Mouse (Mus musculus) heart, postnatal 36 days (tissue): Measurements from ENCODE around the gene Susd3. TPM values are rescaled to one million over a fixed set of nuclear protein-coding genes. Genes with fewer than 3 reads are reported as not detected.

Source experiments
- DNase-seq, 2 experiments: peaks; one replicate each; pipeline ENCODE4 v3.0.0; 2021 to 2022
- intact Hi-C: fragments of 180-260 bp; cut with DNase I; formaldehyde crosslinking; loops from one replicate; pipeline ENCODE4 v1.15.1; 2025
- total RNA-seq, 2 experiments: library from RNA; stranded (reverse); gene quantifications; 2 replicates each; pipeline ENCODE4 v1.2.3; 2021

Susd3 gene
- 1 to 10 TPM; 1.1 to 1.3 TPM for total RNA-seq

- no peak for DNase-seq
- intact Hi-C loops, result no loop called here
Observed at GRCm38 (mm10) chr13:49248467-49248862, at the start of gene Susd3. TSS of gene Susd3 (minus strand) at chr13:49248706.

DNA sequence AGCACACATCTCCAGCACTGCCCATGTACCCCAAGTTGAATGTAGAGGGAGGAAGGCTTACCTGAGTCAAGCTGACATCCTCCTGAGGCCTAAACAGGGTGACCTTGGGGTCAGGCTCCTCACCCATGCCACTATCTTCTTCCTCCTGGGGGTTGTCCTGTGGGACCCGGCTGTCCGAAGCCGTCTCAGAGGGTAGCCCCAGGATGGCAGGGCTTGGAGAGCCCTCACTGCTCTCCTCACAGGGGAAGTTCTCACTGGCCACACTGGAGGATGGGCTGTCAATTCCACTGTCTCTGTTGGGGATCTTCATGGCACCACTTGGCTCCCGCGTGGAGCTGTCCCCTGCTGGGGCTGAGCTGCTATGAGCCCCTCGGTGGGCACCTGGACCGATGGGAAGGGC, 47.8 kb upstream of the Susd3 start:
- intact Hi-C loops, result no loop called here

GRCm38 (mm10) chr13:49294108-49294507, 45.6 kb upstream of the Susd3 start:
- no peak for DNase-seq
- intact Hi-C loops, result no loop called here

More for the DNA sequence above, 47.8 kb upstream of the Susd3 start:
- no peak for DNase-seq

DNA sequence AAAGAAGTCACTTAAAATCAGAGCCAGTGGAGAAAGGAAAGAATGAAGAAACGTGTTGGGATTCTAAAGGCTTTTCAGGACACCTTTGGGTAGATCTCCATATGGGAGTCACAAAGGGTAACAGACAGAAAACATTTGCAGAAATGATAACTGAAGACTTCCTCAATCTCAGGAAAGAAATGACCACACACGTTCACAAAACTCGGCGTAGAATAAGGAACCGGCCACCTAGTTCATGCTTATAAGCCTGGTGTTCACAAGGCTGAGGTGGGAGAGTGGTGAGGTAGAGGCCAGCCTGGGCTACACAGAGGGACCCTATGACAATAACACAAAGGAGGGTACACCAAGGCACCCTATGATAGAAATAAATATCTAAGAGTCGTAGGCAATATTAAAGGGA, 43.4 kb upstream of the Susd3 start:
- DNase-seq, result no peak
- intact Hi-C loops, result no loop called here

- DNase-seq, result no peak
- intact Hi-C loops, result no loop called here
Observed at GRCm38 (mm10) chr13:49291398-49291797, 42.9 kb upstream of the Susd3 start.

DNA sequence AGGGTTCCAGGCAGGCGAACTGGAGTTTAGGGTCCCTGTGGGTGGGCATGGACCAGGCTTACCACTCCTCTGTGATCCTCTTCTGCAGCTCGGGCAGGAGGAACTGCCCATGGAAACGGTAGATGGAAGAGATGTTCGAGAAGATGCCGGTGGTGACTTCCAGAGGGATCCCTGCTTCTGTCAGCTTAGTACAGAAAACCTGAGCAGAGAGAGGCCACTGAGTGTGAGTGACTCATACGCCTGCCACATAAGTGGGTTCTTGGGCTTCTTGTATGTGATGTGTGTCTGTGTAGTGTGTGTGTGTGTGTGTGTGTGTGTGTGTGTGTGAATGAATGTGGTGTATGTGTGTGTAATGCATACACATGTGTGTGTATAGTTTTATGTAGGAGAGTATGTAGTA, 38.7 kb upstream of the Susd3 start:
- DNase-seq, result no peak
- intact Hi-C loops, result no loop called here

DNA sequence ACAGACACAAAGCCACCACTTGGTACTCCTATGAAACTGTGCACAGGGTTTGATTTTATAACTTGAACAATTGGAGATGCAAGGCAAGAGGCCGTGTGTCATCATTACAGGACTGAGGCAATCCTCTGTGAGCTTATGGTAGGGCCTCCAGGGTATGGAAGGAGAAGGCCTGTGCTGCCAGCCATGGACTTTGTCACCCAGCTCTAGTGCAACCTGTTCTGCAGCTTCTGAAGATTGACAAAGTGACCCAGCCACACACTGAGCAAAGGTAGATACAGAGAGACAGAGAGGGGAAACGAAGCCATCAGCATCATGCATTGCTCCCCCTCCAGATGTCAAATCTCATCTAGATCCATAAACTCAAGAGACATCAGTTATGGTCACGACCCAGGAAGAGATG, 38.2 kb upstream of the Susd3 start:
- intact Hi-C loops, result no loop called here

DNA sequence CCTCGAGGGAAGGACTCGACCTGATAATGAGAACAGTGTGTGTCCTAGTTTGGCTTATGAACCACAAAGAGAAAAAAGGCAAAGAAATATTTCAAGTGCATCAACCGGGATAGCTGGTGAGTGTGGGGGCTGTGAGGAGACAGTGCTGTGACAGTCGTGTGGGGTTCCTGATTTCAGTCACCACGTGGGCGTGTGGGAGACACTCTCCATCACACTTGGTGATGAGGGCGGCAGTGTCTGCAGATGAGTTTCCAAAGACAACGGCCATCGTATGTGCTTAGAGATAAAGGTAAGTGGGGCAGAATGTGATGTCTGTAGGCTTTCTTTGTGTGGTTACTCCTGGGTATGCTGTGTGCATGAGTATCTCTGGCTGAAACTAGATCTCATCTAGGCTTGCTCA, 35.2 kb upstream of the Susd3 start:
- no peak for DNase-seq
- intact Hi-C loops, result no loop called here

More for the DNA sequence above, 38.2 kb upstream of the Susd3 start:
- DNase-seq, result no peak

GRCm38 (mm10) chr13:49282168-49282567, 33.7 kb upstream of the Susd3 start:
- intact Hi-C loops, result no loop called here
- no peak for DNase-seq

GRCm38 (mm10) chr13:49271831-49272765, 23.6 kb upstream of the Susd3 start:
- DNase-seq, result no peak
- intact Hi-C loops, result no loop called here

DNA sequence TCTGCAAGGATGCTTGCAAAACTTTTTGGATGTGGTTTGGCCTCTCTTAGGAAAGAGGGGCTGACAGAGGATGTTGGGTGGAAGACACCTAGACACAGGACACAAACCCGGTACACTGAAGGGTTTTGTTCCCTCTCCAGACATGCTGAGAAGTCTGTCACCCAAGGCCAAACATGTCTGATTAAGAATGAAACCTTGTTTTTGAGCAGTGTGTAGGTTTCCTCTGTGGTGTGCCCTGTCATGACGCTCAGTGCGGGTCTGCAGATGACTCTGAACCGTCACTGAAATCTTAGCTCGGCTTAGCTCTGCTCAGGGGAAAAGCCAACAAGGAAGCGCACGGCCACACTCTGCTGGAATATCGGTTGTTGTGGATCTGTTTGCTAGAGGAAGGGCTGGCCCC, 22.0 kb upstream of the Susd3 start:
- intact Hi-C loops, result no loop called here
- DNase-seq, result no peak

DNA sequence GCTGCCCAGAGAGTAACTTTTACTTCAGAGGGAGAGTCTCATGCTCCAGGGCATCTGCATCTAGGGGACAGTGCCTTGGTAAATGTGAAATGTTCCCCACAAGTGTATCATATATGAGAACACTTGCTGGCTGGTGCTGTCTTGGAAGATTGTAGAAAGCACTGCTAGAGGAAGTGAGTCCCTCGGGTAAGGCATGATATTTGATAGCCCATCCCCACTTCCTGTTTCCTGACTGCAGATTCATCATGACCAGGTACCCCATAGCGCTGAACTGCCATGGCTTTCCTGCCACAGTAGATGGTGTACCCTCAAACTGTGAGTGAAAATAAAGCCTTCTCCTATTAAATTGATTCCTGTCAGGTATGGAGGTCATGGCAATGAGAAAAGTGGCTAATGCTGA, 19.1 kb upstream of the Susd3 start:
- DNase-seq, result no peak
- intact Hi-C loops, result no loop called here

GRCm38 (mm10) chr13:49260036-49260722, 11.7 kb upstream of the Susd3 start:
- intact Hi-C loops, result no loop called here

GRCm38 (mm10) chr13:49257819-49258313, 9.4 kb upstream of the Susd3 start:
- DNase-seq, result no peak
- intact Hi-C loops, result no loop called here

More at GRCm38 (mm10) chr13:49260036-49260722, 11.7 kb upstream of the Susd3 start:
- no peak for DNase-seq

DNA sequence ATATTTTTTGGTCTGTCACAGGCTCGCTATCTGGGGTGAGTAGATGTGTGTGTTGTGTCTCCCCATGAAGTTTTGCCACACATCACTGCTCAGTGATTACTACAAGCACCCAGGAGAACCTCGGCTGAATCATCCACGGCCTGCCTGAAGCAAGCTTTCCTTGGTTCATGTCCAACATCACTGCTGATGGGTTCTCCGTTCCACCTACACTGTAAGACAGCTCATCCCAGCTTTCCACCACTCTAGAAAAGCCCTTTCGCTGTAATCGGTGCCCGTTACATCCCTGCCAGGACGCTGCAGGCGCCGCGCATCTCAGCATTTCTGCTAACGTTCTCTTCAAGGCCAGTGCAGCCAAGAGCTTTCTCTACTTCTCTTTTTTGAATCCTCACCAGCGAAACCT, 4.2 kb upstream of the Susd3 start:
- DNase-seq, result no peak
- intact Hi-C loops, result no loop called here

GRCm38 (mm10) chr13:49252113-49252512, 3.6 kb upstream of the Susd3 start:
- no peak for DNase-seq
- intact Hi-C loops, result no loop called here

GRCm38 (mm10) chr13:49250716-49251517, 2.4 kb upstream of the Susd3 start:
- intact Hi-C loops, result no loop called here
- no peak for DNase-seq

DNA sequence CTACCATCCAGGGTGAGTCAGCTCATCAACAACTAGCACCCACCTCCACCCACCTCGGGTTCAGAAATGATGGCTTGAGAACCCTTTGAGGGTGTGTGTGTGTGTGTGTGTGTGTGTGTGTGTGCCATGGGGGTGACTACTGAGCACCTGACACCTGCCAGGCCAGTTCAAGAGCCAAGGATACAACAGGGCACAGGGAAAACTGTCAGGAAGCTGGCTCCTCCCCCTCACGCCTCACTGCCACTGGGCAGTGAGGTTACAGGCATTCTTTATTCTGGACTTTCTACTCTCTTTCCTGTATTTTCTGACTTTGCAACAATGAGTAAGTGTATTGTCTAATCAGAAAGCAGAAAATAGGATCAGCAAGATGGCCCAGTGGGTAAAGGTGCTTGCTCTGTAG, 1.1 kb upstream of the Susd3 start:
- intact Hi-C loops, result no loop called here
- DNase-seq, result no peak

DNA sequence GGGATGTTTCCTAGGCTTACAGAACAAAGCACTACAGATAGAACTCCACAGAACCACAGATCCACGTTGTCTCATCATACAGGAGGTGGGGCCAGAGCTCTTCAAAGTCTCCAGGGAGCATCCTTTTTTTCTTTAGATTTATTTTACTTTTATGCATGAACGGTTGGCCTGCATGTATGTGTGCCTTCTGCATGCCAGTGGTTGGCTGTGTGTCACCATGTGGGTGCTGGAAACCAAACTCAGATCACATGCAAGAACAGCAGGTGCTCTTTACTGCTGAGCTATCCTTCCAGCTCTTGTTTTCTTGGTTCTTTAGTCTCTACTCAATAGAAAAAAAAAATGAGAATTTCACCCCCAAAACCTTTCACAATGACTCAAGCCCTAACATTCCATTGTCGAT, 417 bp upstream of the Susd3 start:
- no peak for DNase-seq
- intact Hi-C loops, result no loop called here

DNA sequence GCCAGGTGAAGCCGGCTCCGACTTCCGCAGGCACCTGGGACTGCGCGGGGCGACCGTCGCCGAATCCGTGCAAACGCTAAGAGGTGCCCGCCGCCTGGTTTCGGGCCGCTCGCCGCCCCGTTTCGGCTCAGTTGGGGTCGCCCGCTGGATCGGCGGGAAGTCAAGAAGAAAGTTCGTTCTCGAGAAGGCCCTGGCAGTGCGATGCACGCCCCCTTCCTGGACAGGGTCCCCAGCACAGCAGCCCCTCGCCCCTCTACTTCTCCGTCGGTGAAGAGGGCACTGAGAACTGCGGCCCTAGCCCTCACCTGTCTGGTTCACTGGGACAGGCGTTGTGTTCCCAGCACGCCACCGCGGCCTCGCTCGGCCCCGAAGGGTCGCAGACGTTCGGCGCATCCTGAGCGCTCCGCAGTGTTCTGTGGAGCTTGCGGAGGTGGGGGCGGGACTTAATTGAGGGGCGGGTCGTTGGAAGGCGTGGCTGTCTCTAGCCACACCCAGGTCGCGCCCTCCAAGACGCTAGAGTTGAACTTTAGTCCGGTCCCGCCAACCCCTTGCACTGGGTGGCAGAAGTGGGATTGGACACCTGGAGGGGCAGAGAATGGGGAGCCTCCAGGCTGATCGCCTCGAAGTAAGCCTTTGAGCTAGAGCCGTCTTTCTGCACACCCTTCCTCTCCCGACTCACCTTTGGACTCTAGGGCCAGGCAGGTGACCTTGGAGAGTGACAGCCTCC, 603 bp downstream of the Susd3 start:
- DNase-seq, result peak; percentile 33
- intact Hi-C loops, result no loop called here
